Mouse (Mus musculus) brown adipose tissue, adult 24 weeks (tissue): ENCODE measurements at regions not wholly inside any gene's neighbourhood (a gene's known extent, or its start where the extent isn't known, plus 50 kb on each side); places are given as distances from the start of the nearest gene placed in this dataset.

Experiments used
- H3K27ac ChIP-seq: fragments of 200-500 bp; replicated peaks from 2 replicates; pipeline ENCODE4 v1.5.1; 2012; ENCODE audit warnings: low read depth, mild to moderate bottlenecking, low read length
- H3K4me1 ChIP-seq: fragments of 200-500 bp; 2 replicates; pipeline ENCODE4 v1.6.1; 2012; ENCODE audit warnings: low read length, mixed read lengths; ENCODE audit not compliant: control insufficient read depth, insufficient read depth, insufficient read length
- H3K4me3 ChIP-seq: fragments of 200-500 bp; 2 replicates; pipeline ENCODE4 v1.5.1; 2012; ENCODE audit warnings: low read depth, mild to moderate bottlenecking, low read length, moderate library complexity; ENCODE audit not compliant: insufficient read depth

DNA sequence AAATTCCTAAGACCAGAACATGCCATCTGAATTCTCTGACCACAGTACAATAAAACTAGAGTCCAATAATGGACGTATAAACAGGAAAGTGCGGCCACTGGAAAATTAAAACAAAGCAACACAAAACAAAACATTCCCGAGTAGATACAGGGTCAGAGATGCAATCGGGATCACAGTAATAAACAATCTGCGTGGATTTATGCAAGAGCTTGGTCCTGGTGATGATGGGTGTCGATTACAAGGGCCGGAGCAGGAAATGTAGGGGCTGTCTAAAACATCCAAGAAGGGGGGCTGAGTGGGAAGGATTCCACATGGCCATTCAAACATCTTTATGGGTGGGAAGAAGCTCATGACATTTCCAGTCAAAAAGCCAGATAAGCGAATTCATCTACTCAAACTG, 78.6 kb downstream of the Ackr3 start:
- Histone ChIP-seq H3K4me1 (peaks cover 8% of the 10 kb centered on the region; the same call in 1 of the 2 replicates), H3K4me3 (no peak overlapping the region), H3K27ac (no peak overlapping the region)

DNA sequence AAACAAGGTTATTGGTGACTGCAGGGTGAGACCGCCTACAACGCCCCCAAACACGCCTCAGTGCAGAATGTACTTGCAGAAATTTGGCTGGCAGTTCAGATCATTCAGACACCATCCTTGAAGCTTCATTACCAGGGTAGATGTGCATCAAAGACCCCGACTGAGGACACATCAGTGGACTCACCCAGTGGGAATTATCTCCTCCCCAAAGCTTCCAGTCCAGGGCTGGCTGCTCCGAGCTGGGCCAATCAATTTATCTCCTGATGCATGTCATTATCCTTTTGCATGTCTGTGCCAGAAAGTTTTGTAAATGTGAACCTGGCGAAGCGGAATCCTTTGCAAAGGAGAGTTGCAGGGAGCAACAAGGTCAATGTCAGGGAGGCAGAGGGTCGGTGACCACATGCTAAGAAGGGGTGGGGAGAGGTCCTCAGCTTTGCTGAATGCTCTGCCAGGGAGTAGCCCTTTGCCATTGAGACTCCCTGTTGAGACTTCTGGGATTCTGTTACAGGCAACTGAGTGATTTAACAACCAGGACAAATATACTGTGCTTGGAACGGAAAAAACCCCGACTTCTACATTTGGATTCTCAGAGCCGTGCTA, 79.5 kb downstream of the Ackr3 start:
- H3K4me3 ChIP-seq: no peak overlapping the region
- H3K4me1 ChIP-seq: peaks cover 7% of the 10 kb centered on the region; the same call in 1 of the 2 replicates
- H3K27ac ChIP-seq: no peak overlapping the region

- Histone ChIP-seq H3K27ac (no peak overlapping the region), H3K4me3 (no peak overlapping the region), H3K4me1 (peaks cover 7% of the 10 kb centered on the region)
Observed at GRCm38 (mm10) chr1:90283912-90284636, 80.3 kb downstream of the Ackr3 start.

DNA sequence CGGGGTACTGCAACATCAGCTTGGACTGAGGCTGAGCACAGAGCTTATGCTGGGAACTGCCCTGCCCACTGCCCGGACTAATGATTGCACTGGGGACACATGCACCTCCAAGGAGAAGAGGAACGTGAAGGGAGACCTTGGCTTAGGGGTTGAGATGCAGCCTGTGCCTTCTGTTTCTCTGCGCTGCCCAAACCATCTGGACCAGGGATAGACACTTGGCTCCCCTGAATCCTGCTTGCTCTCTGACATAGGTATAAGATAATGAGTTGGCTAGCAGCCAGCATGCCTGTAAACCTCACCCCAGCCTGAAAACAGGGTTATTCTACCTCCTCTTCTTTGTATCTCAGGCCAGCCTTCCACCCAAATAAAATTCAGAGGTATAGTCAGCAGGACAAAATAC, 81.5 kb downstream of the Ackr3 start:
- no peak overlapping the region for H3K4me3 ChIP-seq
- no peak overlapping the region for H3K27ac ChIP-seq
- H3K4me1 ChIP-seq: peaks cover 13% of the 10 kb centered on the region

DNA sequence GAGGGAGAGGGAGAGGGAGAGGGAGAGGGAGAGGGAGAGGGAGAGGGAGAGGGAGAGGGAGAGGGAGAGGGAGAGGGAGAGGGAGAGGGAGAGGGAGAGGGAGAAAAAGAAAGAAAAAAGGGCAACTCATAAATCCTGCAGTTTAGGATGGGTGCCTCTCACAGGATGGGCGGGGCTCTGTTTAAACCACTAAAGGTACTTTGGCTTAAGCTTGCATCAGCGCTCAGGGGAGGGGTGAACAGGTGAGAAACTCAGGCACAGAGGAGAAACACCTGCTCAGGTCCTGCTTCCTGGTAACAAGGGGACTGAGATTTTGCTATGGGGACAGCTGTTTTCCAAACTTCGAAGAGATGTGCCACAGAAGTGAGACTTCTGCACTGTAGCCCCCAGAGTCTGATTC, 83.5 kb downstream of the Ackr3 start:
- H3K4me1 ChIP-seq: peaks cover 14% of the 10 kb centered on the region
- no peak overlapping the region for H3K4me3 ChIP-seq
- no peak overlapping the region for H3K27ac ChIP-seq

DNA sequence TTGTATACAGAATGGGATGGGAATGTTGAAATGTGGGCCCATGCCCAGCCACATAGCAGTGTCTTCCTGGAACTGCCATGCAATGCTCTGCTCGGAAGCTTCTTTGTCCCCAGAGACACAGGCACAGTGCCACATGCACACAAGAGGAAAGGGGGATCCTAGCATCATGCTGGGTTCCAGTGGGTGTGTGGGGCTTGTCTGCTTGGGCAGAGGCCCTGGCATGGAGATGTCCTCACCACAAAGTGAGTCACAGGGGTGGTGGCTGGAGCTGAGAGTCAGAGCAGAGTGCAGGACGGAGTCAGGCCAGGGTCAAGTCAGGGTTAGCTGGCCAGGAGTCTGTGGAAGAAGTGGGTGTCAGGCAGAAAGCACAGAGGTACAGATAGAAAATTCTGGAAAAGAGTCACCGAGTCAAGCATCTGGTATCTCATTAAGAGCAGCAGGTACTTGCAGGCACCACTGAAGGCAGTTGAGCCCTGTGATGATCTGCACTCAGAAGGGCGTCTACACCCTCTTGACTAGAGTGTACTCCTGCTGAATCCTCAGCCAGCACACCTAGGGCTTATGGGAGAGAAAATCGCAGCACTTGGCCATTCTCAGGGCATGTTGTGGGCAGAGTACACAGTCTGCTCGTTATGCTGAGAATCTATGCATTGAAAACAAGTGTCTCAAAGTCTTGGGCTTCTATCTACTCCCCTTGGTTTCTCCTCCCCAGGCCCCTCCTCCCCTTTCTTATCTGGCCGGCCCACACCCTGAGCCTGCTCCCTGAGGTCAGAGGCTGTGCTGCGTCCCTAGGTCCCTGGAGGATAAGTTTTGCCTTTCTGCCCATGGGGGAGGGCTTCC, 85.3 kb downstream of the Ackr3 start:
- Histone ChIP-seq H3K4me1 (peaks cover 14% of the 10 kb centered on the region), H3K4me3 (no peak overlapping the region), H3K27ac (0 out of 2 replicates have a peak overlapping the region, but pooled peaks have one; percentile 29)

DNA sequence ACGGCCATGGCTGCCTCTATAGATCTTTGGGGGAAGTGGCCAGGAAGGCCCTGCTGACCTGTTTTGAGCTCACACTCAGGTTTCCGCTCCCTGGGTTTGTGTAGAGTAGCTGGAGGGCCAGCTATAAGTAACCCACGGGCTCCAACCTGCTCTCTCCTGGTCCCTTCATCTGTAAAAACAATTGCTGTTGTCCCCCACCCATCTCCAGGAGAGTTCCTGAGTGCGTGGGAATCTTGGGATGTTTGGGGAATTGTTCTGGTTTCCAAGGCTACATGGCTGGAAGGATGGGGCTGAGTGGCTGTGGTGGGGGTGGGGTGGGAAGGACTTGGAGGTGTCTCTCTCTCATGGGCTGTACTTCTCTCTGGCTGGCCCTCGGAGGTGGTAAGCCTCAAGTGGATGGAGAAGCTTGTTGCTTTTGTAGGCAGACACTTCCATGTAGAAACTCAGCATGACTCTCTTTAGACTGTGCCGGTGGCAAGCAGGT, 86.0 kb downstream of the Ackr3 start:
- Histone ChIP-seq H3K4me1 (peaks cover 14% of the 10 kb centered on the region), H3K27ac (0 out of 2 replicates have a peak overlapping the region, but pooled peaks have one; percentile 29), H3K4me3 (no peak overlapping the region)

GRCm38 (mm10) chr1:90290428-90291197, 86.8 kb downstream of the Ackr3 start:
- H3K4me1 ChIP-seq: peaks cover 14% of the 10 kb centered on the region
- no peak overlapping the region for H3K4me3 ChIP-seq
- no peak overlapping the region for H3K27ac ChIP-seq

- H3K4me3 ChIP-seq: no peak overlapping the region
- peaks cover 14% of the 10 kb centered on the region for H3K4me1 ChIP-seq
- H3K27ac ChIP-seq: no peak overlapping the region
Observed at GRCm38 (mm10) chr1:90291256-90291655, 87.5 kb downstream of the Ackr3 start.

DNA sequence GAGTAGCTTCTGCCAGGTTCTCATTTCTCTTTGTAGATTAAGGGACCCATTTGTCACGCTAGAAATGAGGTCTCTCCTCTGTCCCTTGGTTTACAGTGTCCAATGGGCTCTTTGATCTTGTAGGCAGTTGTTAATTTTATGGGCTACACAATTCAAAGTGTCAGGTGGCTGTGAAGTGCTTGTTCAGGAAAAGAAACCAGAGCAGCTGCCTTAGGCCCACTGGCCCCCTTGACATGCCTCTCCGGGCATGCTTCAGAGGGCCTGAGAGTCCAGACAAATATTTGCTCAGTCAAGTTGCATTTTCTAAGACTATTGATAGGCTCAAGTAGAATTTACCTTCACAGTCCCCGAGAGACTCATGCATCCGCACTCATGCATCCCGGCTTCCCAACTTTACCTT, 94.0 kb downstream of the Ackr3 start:
- no peaks in the 10 kb centered on the region for H3K4me1 ChIP-seq
- no peak overlapping the region for H3K27ac ChIP-seq
- H3K4me3 ChIP-seq: no peak overlapping the region

GRCm38 (mm10) chr1:90300229-90300628, 96.4 kb downstream of the Ackr3 start:
- H3K4me3 ChIP-seq: no peak overlapping the region
- no peak overlapping the region for H3K27ac ChIP-seq
- H3K4me1 ChIP-seq: no peaks in the 10 kb centered on the region

DNA sequence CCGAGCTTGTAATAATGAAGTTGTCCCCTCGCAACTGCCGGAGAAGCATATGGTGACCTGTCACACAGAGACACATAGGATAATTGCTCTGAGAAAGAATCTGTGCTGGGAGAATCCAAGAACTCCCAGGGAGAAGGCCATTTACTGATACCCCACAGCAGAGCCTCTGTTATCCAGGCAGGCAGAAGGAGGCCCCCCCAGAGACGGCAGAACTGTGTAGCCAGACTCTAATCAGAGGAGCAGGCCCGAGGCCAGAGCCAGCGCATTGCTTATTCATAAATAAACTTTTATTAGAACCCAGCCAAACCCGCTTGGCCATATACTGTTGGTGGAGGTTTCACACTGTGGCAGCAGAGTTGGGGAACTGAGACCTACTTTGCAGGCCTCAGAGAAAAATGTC, 100.6 kb downstream of the Ackr3 start:
- Histone ChIP-seq H3K4me3 (no peak overlapping the region), H3K27ac (no peak overlapping the region), H3K4me1 (peaks cover 2% of the 10 kb centered on the region; the same call in 1 of the 2 replicates)

DNA sequence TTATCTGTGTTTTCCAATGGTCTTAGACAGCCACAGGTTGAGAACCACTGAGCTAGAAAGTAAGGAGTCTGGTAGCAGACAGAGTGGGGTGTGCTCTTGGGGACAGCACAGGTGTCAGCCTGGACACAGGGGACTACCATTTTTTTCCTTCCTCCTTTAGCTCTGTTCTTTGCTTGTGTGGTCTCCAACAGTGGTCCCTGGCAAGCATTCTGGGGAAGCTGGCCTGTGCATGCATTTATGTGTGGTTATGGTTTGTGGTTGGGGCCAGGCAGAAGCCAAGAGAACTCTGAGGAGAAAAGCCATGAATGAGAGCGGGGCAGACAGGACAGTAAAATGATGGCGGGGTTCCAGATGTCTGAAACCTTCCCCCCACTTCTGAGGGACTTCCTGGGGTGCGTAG, 107.2 kb downstream of the Ackr3 start:
- Histone ChIP-seq H3K27ac (no peak overlapping the region), H3K4me1 (peaks cover 8% of the 10 kb centered on the region; the same call in 1 of the 2 replicates)

GRCm38 (mm10) chr1:90311649-90312442, 108.1 kb downstream of the Ackr3 start:
- Histone ChIP-seq H3K4me1 (peaks cover 8% of the 10 kb centered on the region; the same call in 1 of the 2 replicates), H3K4me3 (no peak overlapping the region), H3K27ac (no peak overlapping the region)

More for the DNA sequence above, 107.2 kb downstream of the Ackr3 start:
- H3K4me3 ChIP-seq: no peak overlapping the region
